Mouse (Mus musculus): Measurements from ENCODE around the gene Wdr64. TPM values are rescaled to one million over a fixed set of nuclear protein-coding genes. Genes with fewer than 3 reads are reported as not detected.
A peak's percentile ranks its signal among the peaks of the same experiment; 100 is the strongest.

The Wdr64 gene
- polyA plus RNA-seq, 1 experiment from 2014 or later, result not detected

DNA sequence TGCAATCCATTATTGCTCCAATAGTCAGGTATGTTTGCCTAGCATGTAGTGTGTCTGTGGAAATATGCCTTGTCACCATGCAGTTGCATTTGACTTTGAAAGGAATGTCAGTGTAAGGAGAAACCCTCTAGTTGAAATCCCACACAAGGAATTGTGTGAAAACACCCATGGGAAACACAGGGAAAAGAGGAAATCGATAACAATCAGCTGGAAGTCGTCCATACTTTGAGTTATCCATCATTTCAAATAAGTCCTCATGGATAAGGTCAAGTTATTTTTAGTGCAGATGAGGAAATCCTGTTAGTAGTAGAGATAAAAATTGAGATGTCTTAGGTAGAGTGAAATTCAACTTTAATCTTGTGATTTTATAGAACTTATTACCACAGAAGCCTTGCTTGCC is 96.3 kb downstream of the Wdr64 start:
- 64% methylated on average over 2 of the region's 2 CpGs for WGBS
- Histone ChIP-seq H3K27ac (ENCODE audit: low read depth, low read length) (no peak overlapping the region), H3K36me3 (ENCODE audit: control insufficient read depth, insufficient read depth) (no peaks in the 10 kb centered on the region), H3K9ac (ENCODE audit: low read depth, low read length) (no peak overlapping the region), H3K9me3 (ENCODE audit: control insufficient read depth) (no peaks in the 10 kb centered on the region), H3K4me2 (replicated peaks; ENCODE audit: low read depth) (no peak overlapping the region), H3K27me3 (replicated peaks; ENCODE audit: control insufficient read depth, insufficient read depth, low read length) (no peaks in the 10 kb centered on the region), H3K4me3 (ENCODE audit: low read depth, low read length) (no peak overlapping the region), H3K4me1 (replicated peaks; ENCODE audit: control insufficient read depth, insufficient read depth, low read length) (no peaks in the 10 kb centered on the region)
- no peak for TF ChIP-seq CTCF (IDR thresholded peaks at IDR 0.05; ENCODE audit: low read depth)
- no peak for ATAC-seq

DNA sequence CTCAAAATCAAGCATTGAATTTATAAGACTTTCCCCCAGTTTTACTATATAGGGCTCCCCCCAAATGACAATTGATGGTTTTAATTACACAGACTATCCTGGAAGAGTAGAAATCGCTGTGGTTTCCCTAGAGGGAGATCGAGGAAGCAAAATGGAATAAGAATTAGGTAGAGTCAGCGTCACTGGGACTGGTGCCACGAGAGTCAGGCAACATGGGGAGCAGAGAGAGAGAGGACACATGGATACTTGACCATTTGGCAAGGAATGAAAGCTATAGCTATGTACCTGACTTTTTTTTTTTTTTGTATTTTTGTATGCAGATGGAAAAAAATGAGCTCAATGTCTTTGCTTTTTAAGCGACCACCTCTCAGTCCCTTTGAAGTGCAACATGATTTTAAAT is 110.0 kb downstream of the Wdr64 start:
- H3K36me3 ChIP-seq (ENCODE audit: control insufficient read depth, insufficient read depth), result no peaks in the 10 kb centered on the region
- no peak overlapping the region for H3K9ac ChIP-seq (ENCODE audit: low read depth, low read length)
- H3K4me3 ChIP-seq (ENCODE audit: low read depth, low read length), result no peak overlapping the region
- H3K27ac ChIP-seq (ENCODE audit: low read depth, low read length), result no peak overlapping the region
- no peak for TF ChIP-seq CTCF (IDR thresholded peaks at IDR 0.05; ENCODE audit: low read depth)
- H3K4me2 ChIP-seq (replicated peaks; ENCODE audit: low read depth), result no peak overlapping the region
- H3K27me3 ChIP-seq (replicated peaks; ENCODE audit: control insufficient read depth, insufficient read depth, low read length), result no peaks in the 10 kb centered on the region
- no peaks in the 10 kb centered on the region for H3K4me1 ChIP-seq (replicated peaks; ENCODE audit: control insufficient read depth, insufficient read depth, low read length)
- no peaks in the 10 kb centered on the region for H3K9me3 ChIP-seq (ENCODE audit: control insufficient read depth)
- ATAC-seq, result no peak
- 81% methylated on average over 5 of the region's 5 CpGs for WGBS

DNA sequence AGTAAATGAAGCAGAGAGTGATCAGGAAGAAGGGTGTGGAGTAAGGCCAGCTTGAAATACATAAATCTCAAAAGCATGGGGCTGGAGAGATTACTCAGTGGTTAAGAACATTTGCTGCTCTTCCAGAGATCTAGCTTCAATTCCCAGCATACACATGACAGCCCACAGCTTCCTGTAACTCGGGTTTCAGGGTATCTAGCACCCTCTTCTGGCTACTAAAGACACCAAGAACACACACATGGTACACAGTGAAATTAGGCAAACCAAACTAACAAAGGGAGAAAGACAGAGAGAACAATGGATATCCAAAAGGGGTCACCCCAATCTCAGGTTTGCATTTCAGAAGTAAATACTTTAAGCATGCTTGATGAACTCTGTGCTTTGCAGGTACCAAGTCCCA is 113.2 kb downstream of the Wdr64 start:
- Histone ChIP-seq H3K4me3 (ENCODE audit: low read depth, low read length) (no peak overlapping the region), H3K4me1 (replicated peaks; ENCODE audit: control insufficient read depth, insufficient read depth, low read length) (no peaks in the 10 kb centered on the region), H3K27ac (ENCODE audit: low read depth, low read length) (no peak overlapping the region), H3K4me2 (replicated peaks; ENCODE audit: low read depth) (no peak overlapping the region), H3K9me3 (ENCODE audit: control insufficient read depth) (no peaks in the 10 kb centered on the region), H3K27me3 (replicated peaks; ENCODE audit: control insufficient read depth, insufficient read depth, low read length) (no peaks in the 10 kb centered on the region), H3K9ac (ENCODE audit: low read depth, low read length) (no peak overlapping the region), H3K36me3 (ENCODE audit: control insufficient read depth, insufficient read depth) (no peaks in the 10 kb centered on the region)
- TF ChIP-seq CTCF (IDR thresholded peaks at IDR 0.05; ENCODE audit: low read depth), result 0 out of 2 replicates have a peak, but pooled peaks have one; percentile 7
- ATAC-seq, result no peak
- WGBS, result 23% methylated on average over 1 of the region's 1 CpGs

DNA sequence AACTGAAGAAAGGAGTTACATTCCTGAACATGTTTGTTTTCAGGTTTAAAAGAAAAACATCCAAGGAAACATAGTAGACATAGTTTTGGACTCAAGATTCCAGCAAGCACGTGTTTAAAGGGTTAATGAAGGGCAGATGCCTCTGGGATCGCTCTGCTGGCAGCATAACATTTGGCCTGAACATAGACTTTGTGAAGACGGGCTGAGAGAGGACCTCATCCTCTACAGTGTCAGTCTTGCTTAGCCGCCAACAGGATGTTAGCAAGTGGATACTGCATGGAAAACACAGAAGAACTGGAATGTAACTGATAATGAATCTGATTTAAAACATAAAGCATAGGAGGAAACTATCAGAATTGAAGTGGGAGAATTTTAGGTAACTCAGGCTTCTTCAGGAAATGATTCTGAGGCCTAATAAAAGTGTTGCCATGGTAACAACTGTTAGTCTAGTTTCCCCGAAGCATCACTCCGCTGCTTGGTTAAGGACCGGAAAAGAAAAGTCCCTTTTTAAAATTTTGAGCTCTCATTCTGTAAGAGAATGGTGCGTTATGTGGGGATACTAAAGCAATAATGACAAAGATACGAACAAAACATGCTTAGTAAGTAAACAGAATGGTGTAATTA is 125.5 kb downstream of the Wdr64 start:
- Histone ChIP-seq H3K36me3 (ENCODE audit: control insufficient read depth, insufficient read depth) (no peaks in the 10 kb centered on the region), H3K4me2 (replicated peaks; ENCODE audit: low read depth) (no peak overlapping the region), H3K9me3 (ENCODE audit: control insufficient read depth) (no peaks in the 10 kb centered on the region), H3K9ac (ENCODE audit: low read depth, low read length) (no peak overlapping the region), H3K4me1 (replicated peaks; ENCODE audit: control insufficient read depth, insufficient read depth, low read length) (no peaks in the 10 kb centered on the region), H3K4me3 (ENCODE audit: low read depth, low read length) (no peak overlapping the region), H3K27ac (ENCODE audit: low read depth, low read length) (no peak overlapping the region), H3K27me3 (replicated peaks; ENCODE audit: control insufficient read depth, insufficient read depth, low read length) (no peaks in the 10 kb centered on the region)
- no peak for ATAC-seq
- no peak for TF ChIP-seq CTCF (IDR thresholded peaks at IDR 0.05; ENCODE audit: low read depth)
- 65% methylated on average over 9 of the region's 9 CpGs for WGBS

DNA sequence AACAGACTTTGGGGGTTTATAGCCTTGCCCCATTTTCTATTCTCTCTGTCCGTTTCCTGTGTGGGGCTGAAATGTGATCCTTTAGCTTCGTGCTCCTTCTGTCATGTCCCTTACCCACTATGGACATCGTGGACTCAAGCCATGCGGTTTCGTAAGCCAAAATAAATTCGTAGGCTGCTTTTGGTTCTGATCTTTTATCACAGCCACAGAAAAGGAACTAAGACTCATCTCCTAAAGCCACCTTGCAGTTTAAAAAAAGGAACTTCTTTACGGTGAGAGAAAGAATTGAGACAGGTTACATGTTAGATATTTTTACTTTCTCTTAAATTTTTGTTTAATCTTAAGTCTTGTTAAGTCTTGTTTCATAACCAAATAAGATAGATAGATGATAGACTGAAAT is 130.1 kb downstream of the Wdr64 start:
- TF ChIP-seq CTCF (IDR thresholded peaks at IDR 0.05; ENCODE audit: low read depth), result no peak
- Histone ChIP-seq H3K36me3 (ENCODE audit: control insufficient read depth, insufficient read depth) (no peaks in the 10 kb centered on the region), H3K27ac (ENCODE audit: low read depth, low read length) (no peak overlapping the region), H3K9me3 (ENCODE audit: control insufficient read depth) (no peaks in the 10 kb centered on the region), H3K4me2 (replicated peaks; ENCODE audit: low read depth) (no peak overlapping the region), H3K27me3 (replicated peaks; ENCODE audit: control insufficient read depth, insufficient read depth, low read length) (no peaks in the 10 kb centered on the region), H3K9ac (ENCODE audit: low read depth, low read length) (no peak overlapping the region), H3K4me1 (replicated peaks; ENCODE audit: control insufficient read depth, insufficient read depth, low read length) (no peaks in the 10 kb centered on the region), H3K4me3 (ENCODE audit: low read depth, low read length) (no peak overlapping the region)
- no peak for ATAC-seq
- WGBS, result 81% methylated on average over 7 of the region's 7 CpGs

DNA sequence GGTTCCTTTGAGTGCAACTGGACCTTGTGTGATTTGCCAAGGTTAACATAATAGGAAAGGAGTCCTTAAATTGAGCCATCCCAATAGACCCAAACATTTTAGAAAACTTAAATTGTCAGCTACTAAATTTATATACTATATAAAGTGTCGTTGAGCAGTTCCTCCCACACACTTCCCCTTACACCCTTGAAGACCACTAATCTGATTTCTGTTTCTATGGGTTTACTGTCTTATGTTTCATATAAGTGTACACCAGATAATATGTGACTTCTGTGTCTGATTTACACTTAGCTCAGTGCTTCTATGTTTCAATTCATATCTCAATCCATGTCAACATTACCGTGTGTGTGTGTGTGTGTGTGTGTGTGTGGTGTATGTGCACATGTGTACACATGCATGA is 130.8 kb downstream of the Wdr64 start:
- no peak overlapping the region for H3K4me3 ChIP-seq (ENCODE audit: low read depth, low read length)
- H3K9me3 ChIP-seq (ENCODE audit: control insufficient read depth), result no peaks in the 10 kb centered on the region
- H3K4me1 ChIP-seq (replicated peaks; ENCODE audit: control insufficient read depth, insufficient read depth, low read length), result no peaks in the 10 kb centered on the region
- H3K27me3 ChIP-seq (replicated peaks; ENCODE audit: control insufficient read depth, insufficient read depth, low read length), result no peaks in the 10 kb centered on the region
- no peaks in the 10 kb centered on the region for H3K36me3 ChIP-seq (ENCODE audit: control insufficient read depth, insufficient read depth)
- WGBS, result 81% methylated on average over 2 of the region's 2 CpGs
- no peak overlapping the region for H3K9ac ChIP-seq (ENCODE audit: low read depth, low read length)
- no peak overlapping the region for H3K4me2 ChIP-seq (replicated peaks; ENCODE audit: low read depth)
- TF ChIP-seq CTCF (IDR thresholded peaks at IDR 0.05; ENCODE audit: low read depth), result no peak
- H3K27ac ChIP-seq (ENCODE audit: low read depth, low read length), result no peak overlapping the region
- ATAC-seq, result no peak

DNA sequence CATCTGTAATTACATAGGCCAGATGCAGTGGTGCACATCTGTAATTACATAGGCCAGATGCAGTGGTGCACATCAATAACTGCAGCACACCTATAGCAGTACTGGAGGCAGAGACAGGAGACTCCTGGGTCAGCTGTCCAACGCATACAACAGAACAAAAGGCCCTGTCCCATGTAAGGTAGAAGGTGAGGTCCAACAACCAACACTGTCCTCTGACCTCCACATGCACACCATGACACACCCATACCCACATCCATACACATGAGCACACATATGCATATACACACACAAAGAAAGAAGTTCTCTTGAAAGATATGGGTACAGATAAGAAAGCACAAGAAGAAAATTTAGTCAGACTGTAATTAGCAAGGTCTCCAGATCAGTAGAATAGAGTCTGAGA is 157.1 kb downstream of the Wdr64 start:
- H3K9me3 ChIP-seq (ENCODE audit: control insufficient read depth), result no peaks in the 10 kb centered on the region
- H3K27ac ChIP-seq (ENCODE audit: low read depth, low read length), result no peak overlapping the region
- WGBS, result 82% methylated on average over 1 of the region's 1 CpGs
- TF ChIP-seq CTCF (IDR thresholded peaks at IDR 0.05; ENCODE audit: low read depth), result no peak
- no peak overlapping the region for H3K4me3 ChIP-seq (ENCODE audit: low read depth, low read length)
- no peaks in the 10 kb centered on the region for H3K4me1 ChIP-seq (replicated peaks; ENCODE audit: control insufficient read depth, insufficient read depth, low read length)
- H3K4me2 ChIP-seq (replicated peaks; ENCODE audit: low read depth), result no peak overlapping the region
- H3K9ac ChIP-seq (ENCODE audit: low read depth, low read length), result no peak overlapping the region
- H3K36me3 ChIP-seq (ENCODE audit: control insufficient read depth, insufficient read depth), result no peaks in the 10 kb centered on the region
- H3K27me3 ChIP-seq (replicated peaks; ENCODE audit: control insufficient read depth, insufficient read depth, low read length), result no peaks in the 10 kb centered on the region
- no peak for ATAC-seq

Other genes starting within 250 kb of the Wdr64 start
- 0.55 and 0.63 TPM in 2 replicates for gene Rgs7, start 206.1 kb upstream of the Wdr64 start, polyA plus RNA-seq (2015; fragmentation: Nextera tagmentation; extraction: Ambion mirVana)
- gene Kmo, start 78.2 kb upstream of the Wdr64 start, polyA plus RNA-seq (2015; fragmentation: Nextera tagmentation; extraction: Ambion mirVana), result 0.27 and 0.53 TPM in 2 replicates
- gene Fh1, start 73.0 kb upstream of the Wdr64 start, polyA plus RNA-seq (2015; fragmentation: Nextera tagmentation; extraction: Ambion mirVana), result 109 and 112 TPM in 2 replicates
- gene Opn3, start 5.8 kb upstream of the Wdr64 start, polyA plus RNA-seq (2015; fragmentation: Nextera tagmentation; extraction: Ambion mirVana), result 4.1 and 4.5 TPM in 2 replicates
- 1.6 TPM in 2 replicates for gene Chml, start 5.7 kb upstream of the Wdr64 start, polyA plus RNA-seq (2015; fragmentation: Nextera tagmentation; extraction: Ambion mirVana)
- gene Exo1, start 182.0 kb downstream of the Wdr64 start, polyA plus RNA-seq (2015; fragmentation: Nextera tagmentation; extraction: Ambion mirVana), result 8.5 and 10.6 TPM in 2 replicates
- not detected in 2 replicates for gene Gm38100, start 221.7 kb downstream of the Wdr64 start, polyA plus RNA-seq (2015; fragmentation: Nextera tagmentation; extraction: Ambion mirVana)